Mouse (Mus musculus): Measurements from ENCODE around the gene Fgfr2. TPM values are rescaled to one million over a fixed set of nuclear protein-coding genes. Genes with fewer than 3 reads are reported as not detected.

The Fgfr2 gene
- polyA plus RNA-seq, 1 experiment from 2014 or later = 104 TPM

GRCm38 (mm10) chr7:132111770-132112169 is 1011.4 kb downstream of the Fgfr2 start:
- Histone ChIP-seq H3K27me3 (replicated peaks) (no peaks in the 10 kb centered on the region), H3K4me2 (no peak overlapping the region), H3K9me3 (no peaks in the 10 kb centered on the region), H3K27ac (no peak overlapping the region), H3K4me1 (no peaks in the 10 kb centered on the region), H3K9ac (no peak overlapping the region), H3K4me3 (replicated peaks) (no peak overlapping the region), H3K36me3 (no peaks in the 10 kb centered on the region)
- WGBS = 68% methylated on average over 5 of the region's 5 CpGs
- no peak for ATAC-seq (ENCODE audit: insufficient read depth, low FRiP score, low read depth)

GRCm38 (mm10) chr7:132110308-132110707 is 1012.8 kb downstream of the Fgfr2 start:
- no peaks in the 10 kb centered on the region for H3K36me3 ChIP-seq

GRCm38 (mm10) chr7:132106891-132107290 is 1016.3 kb downstream of the Fgfr2 start:
- Histone ChIP-seq H3K9ac (no peak overlapping the region), H3K4me2 (no peak overlapping the region), H3K4me3 (replicated peaks) (no peak overlapping the region), H3K36me3 (no peaks in the 10 kb centered on the region), H3K9me3 (no peaks in the 10 kb centered on the region), H3K27ac (no peak overlapping the region), H3K27me3 (replicated peaks) (no peaks in the 10 kb centered on the region), H3K4me1 (no peaks in the 10 kb centered on the region)
- ATAC-seq (ENCODE audit: insufficient read depth, low FRiP score, low read depth) = no peak
- WGBS = 87% methylated on average over 4 of the region's 4 CpGs

More at GRCm38 (mm10) chr7:132110308-132110707, 1012.8 kb downstream of the Fgfr2 start:
- Histone ChIP-seq H3K27me3 (replicated peaks) (no peaks in the 10 kb centered on the region), H3K4me1 (no peaks in the 10 kb centered on the region), H3K4me2 (no peak overlapping the region), H3K4me3 (replicated peaks) (no peak overlapping the region), H3K9ac (no peak overlapping the region), H3K27ac (no peak overlapping the region), H3K9me3 (no peaks in the 10 kb centered on the region)
- WGBS = 75% methylated on average over 3 of the region's 3 CpGs
- ATAC-seq (ENCODE audit: insufficient read depth, low FRiP score, low read depth) = no peak

GRCm38 (mm10) chr7:132105326-132105725 is 1017.8 kb downstream of the Fgfr2 start:
- no peak overlapping the region for H3K4me3 ChIP-seq (replicated peaks)
- H3K27me3 ChIP-seq (replicated peaks) = no peaks in the 10 kb centered on the region
- H3K9ac ChIP-seq = no peak overlapping the region
- WGBS = 81% methylated on average over 4 of the region's 4 CpGs
- no peak overlapping the region for H3K4me2 ChIP-seq
- no peaks in the 10 kb centered on the region for H3K9me3 ChIP-seq
- H3K36me3 ChIP-seq = no peaks in the 10 kb centered on the region
- no peak overlapping the region for H3K27ac ChIP-seq
- no peak for ATAC-seq (ENCODE audit: insufficient read depth, low FRiP score, low read depth)
- no peaks in the 10 kb centered on the region for H3K4me1 ChIP-seq

- ATAC-seq (ENCODE audit: insufficient read depth, low FRiP score, low read depth) = no peak
- no peak overlapping the region for H3K4me3 ChIP-seq (replicated peaks)
- WGBS = 38% methylated on average over 4 of the region's 4 CpGs
- no peak overlapping the region for H3K27ac ChIP-seq
- H3K9ac ChIP-seq = no peak overlapping the region
- no peaks in the 10 kb centered on the region for H3K36me3 ChIP-seq
- H3K4me1 ChIP-seq = no peaks in the 10 kb centered on the region
- H3K4me2 ChIP-seq = no peak overlapping the region
- H3K27me3 ChIP-seq (replicated peaks) = no peaks in the 10 kb centered on the region
- H3K9me3 ChIP-seq = no peaks in the 10 kb centered on the region
Observed at GRCm38 (mm10) chr7:132098441-132098840, 1024.7 kb downstream of the Fgfr2 start.

GRCm38 (mm10) chr7:132094666-132095065 is 1028.5 kb downstream of the Fgfr2 start:
- Histone ChIP-seq H3K27me3 (replicated peaks) (no peaks in the 10 kb centered on the region), H3K4me3 (replicated peaks) (no peak overlapping the region), H3K9me3 (no peaks in the 10 kb centered on the region), H3K4me2 (no peak overlapping the region), H3K4me1 (no peaks in the 10 kb centered on the region), H3K9ac (no peak overlapping the region), H3K36me3 (no peaks in the 10 kb centered on the region), H3K27ac (no peak overlapping the region)
- ATAC-seq (ENCODE audit: insufficient read depth, low FRiP score, low read depth) = no peak
- WGBS = 55% methylated on average over 7 of the region's 7 CpGs

GRCm38 (mm10) chr7:132091551-132091950 is 1031.6 kb downstream of the Fgfr2 start:
- H3K4me1 ChIP-seq = no peaks in the 10 kb centered on the region
- no peaks in the 10 kb centered on the region for H3K27me3 ChIP-seq (replicated peaks)
- H3K9ac ChIP-seq = no peak overlapping the region
- no peaks in the 10 kb centered on the region for H3K36me3 ChIP-seq
- ATAC-seq (ENCODE audit: insufficient read depth, low FRiP score, low read depth) = no peak
- WGBS = 87% methylated on average over 7 of the region's 7 CpGs
- H3K4me3 ChIP-seq (replicated peaks) = no peak overlapping the region
- no peak overlapping the region for H3K27ac ChIP-seq
- H3K4me2 ChIP-seq = no peak overlapping the region
- H3K9me3 ChIP-seq = no peaks in the 10 kb centered on the region

- ATAC-seq (ENCODE audit: insufficient read depth, low FRiP score, low read depth) = no peak
- Histone ChIP-seq H3K27ac (no peak overlapping the region), H3K9ac (no peak overlapping the region), H3K4me3 (replicated peaks) (no peak overlapping the region), H3K36me3 (no peaks in the 10 kb centered on the region), H3K4me2 (no peak overlapping the region), H3K9me3 (no peaks in the 10 kb centered on the region), H3K4me1 (no peaks in the 10 kb centered on the region), H3K27me3 (replicated peaks) (no peaks in the 10 kb centered on the region)
- WGBS = 65% methylated on average over 6 of the region's 6 CpGs
Observed at GRCm38 (mm10) chr7:132088606-132089005, 1034.5 kb downstream of the Fgfr2 start.

- H3K27me3 ChIP-seq (replicated peaks) = no peaks in the 10 kb centered on the region
- H3K9me3 ChIP-seq = no peaks in the 10 kb centered on the region
- H3K4me1 ChIP-seq = no peaks in the 10 kb centered on the region
- no peak overlapping the region for H3K4me3 ChIP-seq (replicated peaks)
- H3K4me2 ChIP-seq = no peak overlapping the region
- 64% methylated on average over 4 of the region's 4 CpGs for WGBS
- H3K27ac ChIP-seq = no peak overlapping the region
- ATAC-seq (ENCODE audit: insufficient read depth, low FRiP score, low read depth) = no peak
- no peaks in the 10 kb centered on the region for H3K36me3 ChIP-seq
- no peak overlapping the region for H3K9ac ChIP-seq
Observed at GRCm38 (mm10) chr7:132088181-132088580, 1035.0 kb downstream of the Fgfr2 start.

- H3K4me1 ChIP-seq = no peaks in the 10 kb centered on the region
- no peak overlapping the region for H3K4me3 ChIP-seq (replicated peaks)
- no peaks in the 10 kb centered on the region for H3K9me3 ChIP-seq
- H3K27me3 ChIP-seq (replicated peaks) = no peaks in the 10 kb centered on the region
- no peak overlapping the region for H3K27ac ChIP-seq
- WGBS = 58% methylated on average over 1 of the region's 1 CpGs
- no peaks in the 10 kb centered on the region for H3K36me3 ChIP-seq
- H3K9ac ChIP-seq = no peak overlapping the region
- ATAC-seq (ENCODE audit: insufficient read depth, low FRiP score, low read depth) = no peak
- no peak overlapping the region for H3K4me2 ChIP-seq
Observed at GRCm38 (mm10) chr7:132075825-132076224, 1047.3 kb downstream of the Fgfr2 start.

GRCm38 (mm10) chr7:132074503-132074902 is 1048.6 kb downstream of the Fgfr2 start:
- no peak for ATAC-seq (ENCODE audit: insufficient read depth, low FRiP score, low read depth)
- no peak overlapping the region for H3K4me3 ChIP-seq (replicated peaks)
- no peaks in the 10 kb centered on the region for H3K27me3 ChIP-seq (replicated peaks)
- H3K4me1 ChIP-seq = no peaks in the 10 kb centered on the region
- no peak overlapping the region for H3K9ac ChIP-seq
- H3K36me3 ChIP-seq = no peaks in the 10 kb centered on the region
- H3K27ac ChIP-seq = no peak overlapping the region
- no peaks in the 10 kb centered on the region for H3K9me3 ChIP-seq
- no peak overlapping the region for H3K4me2 ChIP-seq
- 77% methylated on average over 3 of the region's 3 CpGs for WGBS

- no peak overlapping the region for H3K4me3 ChIP-seq (replicated peaks)
- no peaks in the 10 kb centered on the region for H3K27me3 ChIP-seq (replicated peaks)
- no peaks in the 10 kb centered on the region for H3K4me1 ChIP-seq
- 81% methylated on average over 6 of the region's 6 CpGs for WGBS
- ATAC-seq (ENCODE audit: insufficient read depth, low FRiP score, low read depth) = no peak
- no peaks in the 10 kb centered on the region for H3K36me3 ChIP-seq
- H3K9ac ChIP-seq = no peak overlapping the region
- no peaks in the 10 kb centered on the region for H3K9me3 ChIP-seq
- no peak overlapping the region for H3K27ac ChIP-seq
- H3K4me2 ChIP-seq = no peak overlapping the region
Observed at GRCm38 (mm10) chr7:132070877-132071625, 1052.1 kb downstream of the Fgfr2 start.

GRCm38 (mm10) chr7:132067951-132068350 is 1055.2 kb downstream of the Fgfr2 start:
- WGBS = 68% methylated on average over 5 of the region's 5 CpGs
- Histone ChIP-seq H3K36me3 (no peaks in the 10 kb centered on the region), H3K4me2 (no peak overlapping the region), H3K9ac (no peak overlapping the region), H3K4me1 (no peaks in the 10 kb centered on the region), H3K27me3 (replicated peaks) (no peaks in the 10 kb centered on the region), H3K4me3 (replicated peaks) (no peak overlapping the region), H3K27ac (no peak overlapping the region), H3K9me3 (no peaks in the 10 kb centered on the region)
- no peak for ATAC-seq (ENCODE audit: insufficient read depth, low FRiP score, low read depth)
